Mouse (Mus musculus): ENCODE data around the gene Mipep. TPM values are rescaled to one million over a fixed set of nuclear protein-coding genes. Genes with fewer than 3 reads are reported as not detected.

Gene Mipep
- polyA plus RNA-seq (2015; fragmentation: Nextera tagmentation; extraction: Ambion mirVana) = 20.8 and 21.5 TPM in 2 replicates

DNA sequence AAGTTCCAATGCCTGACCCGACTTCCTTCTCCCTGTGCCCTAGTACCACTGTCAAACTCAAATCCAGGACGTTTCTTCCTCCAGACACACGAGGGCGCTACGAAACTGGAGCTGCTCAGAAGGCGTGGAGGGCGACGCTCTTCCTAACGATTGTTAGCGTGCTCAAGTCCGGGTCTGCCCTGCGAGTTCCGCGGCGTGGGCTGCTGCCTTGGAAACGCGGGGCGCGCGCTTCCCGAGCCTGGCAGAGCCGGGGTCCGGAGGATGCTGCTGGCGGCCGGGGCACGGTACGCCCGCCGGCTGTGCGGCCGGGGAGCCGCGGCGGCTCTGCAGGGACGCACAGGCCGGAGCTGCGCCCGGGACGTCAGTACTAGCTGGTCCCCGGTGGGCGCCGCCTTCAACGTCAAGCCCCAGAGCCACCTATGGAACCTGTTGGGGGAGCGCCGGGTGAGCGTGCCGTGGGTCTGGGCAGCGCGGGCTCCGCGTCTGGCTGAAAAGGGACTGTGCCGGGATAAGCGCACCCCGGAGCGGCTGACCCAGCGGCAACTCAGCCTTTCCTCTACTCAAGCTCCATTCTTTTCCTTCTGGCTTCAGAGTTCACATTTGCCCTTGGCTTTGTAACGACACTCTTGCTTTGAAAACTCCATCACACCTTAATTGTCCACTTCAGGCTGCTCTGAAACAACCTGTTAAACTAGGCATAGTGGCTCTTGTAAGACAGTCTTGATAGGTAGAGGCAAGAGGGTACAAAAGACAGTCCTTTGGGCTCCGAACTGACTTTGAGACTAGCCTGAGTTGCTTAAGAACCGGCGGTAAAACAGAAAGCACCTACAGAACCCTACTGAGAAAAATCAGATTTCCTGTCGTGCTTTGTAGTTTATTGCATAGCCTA lies at the start of gene Mipep:
Gene Mipep, plus strand, starts transcription at position 147 of the 889 bp plus-strand sequence.
- H3K27me3 ChIP-seq (ENCODE audit: control insufficient read depth, insufficient read depth, low read depth, low read length) = no peaks in the 10 kb centered on the region
- ATAC-seq (ENCODE audit: low read depth) = peak; percentile 93
- no peaks in the 10 kb centered on the region for H3K9me3 ChIP-seq (ENCODE audit: control insufficient read depth, low read length)
- WGBS = under 1% methylated on average over 61 of the region's 61 CpGs
- H3K36me3 ChIP-seq (ENCODE audit: control insufficient read depth, insufficient read depth, low read length) = peaks cover 2% of the 10 kb centered on the region; the same call in 1 of the 2 replicates
- peak within 1 kb of the TSS; percentile 49; the same call in 1 of the 2 replicates for H3K27ac ChIP-seq (ENCODE audit: low read length)
- peak within 1 kb of the TSS; percentile 70 for H3K9ac ChIP-seq (ENCODE audit: low read length)
- H3K4me3 ChIP-seq (ENCODE audit: low read length) = peak within 1 kb of the TSS; percentile 85
- H3K4me2 ChIP-seq (ENCODE audit: low read depth, low read length) = peak within 1 kb of the TSS; percentile 63
- H3K4me1 ChIP-seq (replicated peaks; ENCODE audit: control insufficient read depth, insufficient read depth, low read length) = peaks cover 4% of the 10 kb centered on the region; the same call in 1 of the 2 replicates

DNA sequence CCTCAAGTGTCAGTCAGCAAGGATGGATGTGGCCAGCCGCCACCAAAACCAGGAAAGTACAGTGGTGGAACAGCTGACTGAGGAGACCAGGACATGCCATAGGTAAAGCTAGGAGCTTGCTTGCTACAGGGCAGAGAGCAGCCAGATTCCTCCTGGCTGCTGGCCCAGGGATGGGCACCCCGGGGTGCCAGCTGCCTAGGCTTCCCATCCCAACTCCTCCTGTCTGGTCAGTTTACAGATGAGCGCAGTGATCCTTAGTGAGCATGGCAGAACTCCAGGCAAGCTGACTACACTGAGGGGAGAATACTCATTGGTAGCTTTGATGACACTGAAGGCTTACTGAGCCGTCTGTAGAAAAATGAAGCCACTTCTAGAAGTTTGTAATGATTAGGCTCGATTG lies 49.2 kb upstream of the Mipep start:
- H3K4me2 ChIP-seq (ENCODE audit: low read depth, low read length) = no peak overlapping the region
- no peak overlapping the region for H3K4me3 ChIP-seq (ENCODE audit: low read length)
- 52% methylated on average over 5 of the region's 5 CpGs for WGBS
- H3K27ac ChIP-seq (ENCODE audit: low read length) = no peak overlapping the region; the same call in 1 of the 2 replicates
- no peaks in the 10 kb centered on the region for H3K9me3 ChIP-seq (ENCODE audit: control insufficient read depth, low read length)
- H3K4me1 ChIP-seq (replicated peaks; ENCODE audit: control insufficient read depth, insufficient read depth, low read length) = peaks cover 51% of the 10 kb centered on the region
- no peaks in the 10 kb centered on the region; the same call in 1 of the 2 replicates for H3K36me3 ChIP-seq (ENCODE audit: control insufficient read depth, insufficient read depth, low read length)
- no peaks in the 10 kb centered on the region for H3K27me3 ChIP-seq (ENCODE audit: control insufficient read depth, insufficient read depth, low read depth, low read length)
- H3K9ac ChIP-seq (ENCODE audit: low read length) = no peak overlapping the region
- no peak for ATAC-seq (ENCODE audit: low read depth)

DNA sequence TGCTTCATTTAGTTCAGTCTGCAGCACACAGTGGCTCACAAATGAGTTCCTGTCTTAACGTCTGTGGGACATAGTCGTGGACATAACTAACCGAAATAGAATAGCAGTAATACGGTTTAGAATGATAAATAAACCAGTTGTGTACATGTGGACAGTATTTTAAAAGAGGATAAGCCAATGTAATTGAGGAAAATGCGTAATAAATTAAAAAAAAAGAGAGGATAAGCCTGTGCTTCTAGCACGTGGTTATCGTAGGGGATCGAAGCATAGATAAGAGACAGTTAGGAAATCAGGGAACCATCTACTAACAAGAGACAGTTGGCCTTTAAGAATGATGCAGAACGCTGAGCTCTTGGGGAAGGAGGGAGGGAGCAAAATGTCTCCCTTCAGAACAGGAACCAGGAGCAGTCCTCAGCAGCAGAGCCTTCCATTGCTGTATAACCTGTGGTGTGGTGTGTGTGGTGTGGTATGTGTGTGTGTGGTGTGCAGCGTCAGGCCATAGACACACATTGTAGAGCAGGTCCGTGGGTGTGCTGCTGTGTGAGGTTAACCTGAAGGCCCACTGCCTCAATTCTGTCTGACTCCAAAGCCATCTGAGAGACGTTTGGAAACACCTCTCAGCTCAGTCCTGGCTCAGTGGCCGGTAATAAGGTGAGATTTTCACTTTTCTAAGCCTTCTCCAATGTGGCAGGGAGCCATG lies 48.4 kb upstream of the Mipep start:
- Histone ChIP-seq H3K4me3 (ENCODE audit: low read length) (no peak overlapping the region), H3K9me3 (ENCODE audit: control insufficient read depth, low read length) (no peaks in the 10 kb centered on the region), H3K4me2 (ENCODE audit: low read depth, low read length) (no peak overlapping the region), H3K36me3 (ENCODE audit: control insufficient read depth, insufficient read depth, low read length) (no peaks in the 10 kb centered on the region), H3K27me3 (ENCODE audit: control insufficient read depth, insufficient read depth, low read depth, low read length) (no peaks in the 10 kb centered on the region), H3K9ac (ENCODE audit: low read length) (peak overlapping the region; percentile 53; the same call in 1 of the 2 replicates), H3K4me1 (replicated peaks; ENCODE audit: control insufficient read depth, insufficient read depth, low read length) (peaks cover 58% of the 10 kb centered on the region), H3K27ac (ENCODE audit: low read length) (peak overlapping the region; percentile 94)
- 0 out of 2 replicates have a peak, but pooled peaks have one; percentile 3 for ATAC-seq (ENCODE audit: low read depth)
- WGBS = 41% methylated on average over 13 of the region's 13 CpGs

DNA sequence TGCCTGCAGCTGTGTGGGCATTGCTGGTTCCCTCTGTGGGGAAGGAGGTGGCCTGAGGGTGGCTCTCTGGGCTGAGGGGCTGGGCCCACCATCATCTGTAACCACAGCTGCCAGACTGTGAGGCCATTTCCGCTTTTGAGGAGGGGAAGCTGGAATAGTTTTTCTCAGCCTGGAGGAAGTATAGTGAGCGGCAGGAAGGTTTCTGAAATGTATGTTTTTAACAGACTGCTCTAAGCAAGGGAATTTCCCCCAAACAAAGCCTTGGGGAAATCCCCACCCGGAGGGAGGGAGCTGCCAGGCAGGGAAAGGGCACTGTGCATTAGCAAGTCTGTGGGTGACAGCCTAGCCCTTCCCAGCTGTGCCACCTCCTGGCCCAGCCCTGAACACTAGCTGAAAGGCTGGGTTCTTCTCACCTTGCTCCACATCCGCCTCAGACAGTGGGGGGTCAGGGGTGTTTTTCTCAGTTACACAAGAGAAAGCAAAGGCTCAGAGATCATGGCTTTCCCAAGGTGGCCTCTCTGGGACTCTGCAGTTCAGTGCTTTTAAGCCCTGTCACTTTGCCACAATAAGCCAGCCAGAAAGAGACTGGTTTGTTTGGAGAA lies 47.7 kb upstream of the Mipep start:
- no peaks in the 10 kb centered on the region for H3K27me3 ChIP-seq (ENCODE audit: control insufficient read depth, insufficient read depth, low read depth, low read length)
- H3K4me1 ChIP-seq (replicated peaks; ENCODE audit: control insufficient read depth, insufficient read depth, low read length) = peaks cover 65% of the 10 kb centered on the region
- H3K4me2 ChIP-seq (ENCODE audit: low read depth, low read length) = peak overlapping the region; percentile 38
- no peaks in the 10 kb centered on the region for H3K9me3 ChIP-seq (ENCODE audit: control insufficient read depth, low read length)
- ATAC-seq (ENCODE audit: low read depth) = peak; percentile 66
- H3K36me3 ChIP-seq (ENCODE audit: control insufficient read depth, insufficient read depth, low read length) = no peaks in the 10 kb centered on the region
- H3K4me3 ChIP-seq (ENCODE audit: low read length) = 0 out of 2 replicates have a peak overlapping the region, but pooled peaks have one; percentile 1
- WGBS = 9% methylated on average over 4 of the region's 4 CpGs
- H3K9ac ChIP-seq (ENCODE audit: low read length) = peak overlapping the region; percentile 53; the same call in 1 of the 2 replicates
- H3K27ac ChIP-seq (ENCODE audit: low read length) = peak overlapping the region; percentile 94

- 25% methylated on average over 7 of the region's 7 CpGs for WGBS
- H3K9ac ChIP-seq (ENCODE audit: low read length) = peak overlapping the region; percentile 53; the same call in 1 of the 2 replicates
- H3K4me1 ChIP-seq (replicated peaks; ENCODE audit: control insufficient read depth, insufficient read depth, low read length) = peaks cover 71% of the 10 kb centered on the region
- peak overlapping the region; percentile 38 for H3K4me2 ChIP-seq (ENCODE audit: low read depth, low read length)
- H3K27me3 ChIP-seq (ENCODE audit: control insufficient read depth, insufficient read depth, low read depth, low read length) = no peaks in the 10 kb centered on the region
- H3K9me3 ChIP-seq (ENCODE audit: control insufficient read depth, low read length) = no peaks in the 10 kb centered on the region
- peak overlapping the region; percentile 94 for H3K27ac ChIP-seq (ENCODE audit: low read length)
- H3K4me3 ChIP-seq (ENCODE audit: low read length) = no peak overlapping the region
- ATAC-seq (ENCODE audit: low read depth) = no peak
- H3K36me3 ChIP-seq (ENCODE audit: control insufficient read depth, insufficient read depth, low read length) = no peaks in the 10 kb centered on the region
Observed at GRCm38 (mm10) chr14:60737202-60737611, 47.2 kb upstream of the Mipep start.

DNA sequence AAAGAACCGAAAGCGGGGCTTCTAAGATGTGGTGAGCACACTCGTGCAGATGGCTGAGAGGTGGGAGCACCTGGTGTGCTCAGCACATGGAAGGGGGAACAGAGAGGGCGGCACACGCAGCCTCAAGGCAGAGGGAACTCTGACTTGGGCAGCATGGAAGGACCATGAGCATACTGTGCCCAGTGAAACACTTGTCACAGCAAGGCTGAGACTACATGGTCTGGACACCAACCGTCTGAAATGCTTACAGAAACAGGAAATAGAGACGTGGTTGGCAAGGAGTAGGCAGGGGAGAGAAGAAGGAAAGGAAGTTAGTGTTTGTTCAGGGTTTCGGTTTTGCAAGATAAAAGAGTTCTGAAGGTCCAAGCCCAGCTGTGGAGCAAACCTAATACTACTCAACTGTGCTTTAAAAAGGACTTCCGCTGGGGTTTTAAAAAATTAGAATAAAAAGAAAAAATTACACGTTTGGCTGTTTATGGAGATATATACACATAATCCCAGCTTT lies 45.9 kb upstream of the Mipep start:
- Histone ChIP-seq H3K4me1 (replicated peaks; ENCODE audit: control insufficient read depth, insufficient read depth, low read length) (peaks cover 65% of the 10 kb centered on the region), H3K9me3 (ENCODE audit: control insufficient read depth, low read length) (no peaks in the 10 kb centered on the region), H3K4me2 (ENCODE audit: low read depth, low read length) (no peak overlapping the region; the same call in 1 of the 2 replicates), H3K27me3 (ENCODE audit: control insufficient read depth, insufficient read depth, low read depth, low read length) (no peaks in the 10 kb centered on the region), H3K36me3 (ENCODE audit: control insufficient read depth, insufficient read depth, low read length) (no peaks in the 10 kb centered on the region), H3K9ac (ENCODE audit: low read length) (0 out of 2 replicates have a peak overlapping the region, but pooled peaks have one; percentile 11), H3K4me3 (ENCODE audit: low read length) (no peak overlapping the region), H3K27ac (ENCODE audit: low read length) (peak overlapping the region; percentile 83)
- no peak for ATAC-seq (ENCODE audit: low read depth)
- WGBS = 46% methylated on average over 10 of the region's 10 CpGs

DNA sequence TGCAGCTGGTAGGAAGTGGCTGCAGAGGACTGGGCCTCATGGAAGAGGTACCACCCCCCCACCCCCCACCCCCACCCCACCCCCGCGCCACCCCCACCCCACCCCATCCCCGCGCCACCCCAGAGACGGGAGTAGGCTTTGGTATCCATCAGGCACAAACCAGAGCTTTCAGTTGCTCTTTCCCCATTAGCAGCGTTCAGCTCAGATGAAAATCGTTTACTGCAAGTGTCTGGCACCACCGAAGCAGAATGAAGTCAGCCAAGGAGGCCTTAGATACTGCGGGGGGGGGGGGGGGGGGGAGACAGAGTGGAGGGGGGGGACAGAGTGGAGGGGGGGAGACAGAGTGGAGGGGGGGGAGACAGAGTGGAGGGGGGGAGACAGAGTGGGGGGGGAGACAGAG lies 45.2 kb upstream of the Mipep start:
- no peaks in the 10 kb centered on the region for H3K27me3 ChIP-seq (ENCODE audit: control insufficient read depth, insufficient read depth, low read depth, low read length)
- no peak for ATAC-seq (ENCODE audit: low read depth)
- H3K4me3 ChIP-seq (ENCODE audit: low read length) = no peak overlapping the region
- H3K9ac ChIP-seq (ENCODE audit: low read length) = no peak overlapping the region
- H3K4me1 ChIP-seq (replicated peaks; ENCODE audit: control insufficient read depth, insufficient read depth, low read length) = peaks cover 61% of the 10 kb centered on the region
- no peak overlapping the region for H3K27ac ChIP-seq (ENCODE audit: low read length)
- no peak overlapping the region for H3K4me2 ChIP-seq (ENCODE audit: low read depth, low read length)
- WGBS = 0% methylated on average over 3 of the region's 9 CpGs
- H3K36me3 ChIP-seq (ENCODE audit: control insufficient read depth, insufficient read depth, low read length) = no peaks in the 10 kb centered on the region
- H3K9me3 ChIP-seq (ENCODE audit: control insufficient read depth, low read length) = no peaks in the 10 kb centered on the region

DNA sequence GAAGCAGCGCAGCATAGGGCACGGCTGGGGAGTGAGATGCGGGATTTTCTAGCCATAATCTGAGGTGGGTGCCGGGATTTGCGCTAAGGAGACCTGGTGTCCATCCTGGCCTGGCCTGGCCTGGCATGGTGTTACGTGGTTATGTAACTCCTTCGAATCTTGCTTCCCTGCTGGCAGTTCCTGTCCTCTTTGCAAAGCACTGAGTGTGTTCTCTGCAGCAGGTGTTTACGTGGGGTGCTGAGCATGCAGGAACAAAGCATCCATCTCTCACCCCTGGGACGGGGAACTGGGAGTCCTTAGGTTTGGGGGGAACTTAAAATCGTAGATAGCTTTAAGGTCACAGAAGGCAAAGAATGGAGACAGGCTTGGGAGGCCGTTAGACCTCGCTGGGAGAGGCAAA lies 44.8 kb upstream of the Mipep start:
- no peaks in the 10 kb centered on the region for H3K9me3 ChIP-seq (ENCODE audit: control insufficient read depth, low read length)
- H3K27me3 ChIP-seq (ENCODE audit: control insufficient read depth, insufficient read depth, low read depth, low read length) = no peaks in the 10 kb centered on the region
- no peak overlapping the region for H3K4me2 ChIP-seq (ENCODE audit: low read depth, low read length)
- H3K27ac ChIP-seq (ENCODE audit: low read length) = peak overlapping the region; percentile 50
- H3K4me3 ChIP-seq (ENCODE audit: low read length) = no peak overlapping the region
- H3K9ac ChIP-seq (ENCODE audit: low read length) = no peak overlapping the region
- H3K4me1 ChIP-seq (replicated peaks; ENCODE audit: control insufficient read depth, insufficient read depth, low read length) = peaks cover 63% of the 10 kb centered on the region
- ATAC-seq (ENCODE audit: low read depth) = no peak
- 75% methylated on average over 12 of the region's 12 CpGs for WGBS
- H3K36me3 ChIP-seq (ENCODE audit: control insufficient read depth, insufficient read depth, low read length) = no peaks in the 10 kb centered on the region
